Mouse (Mus musculus) hindlimb bud, embryonic 11.5 days (tissue): ENCODE measurements around the gene Ccdc8.

Source experiments
- DNase-seq: peaks from one replicate; pipeline ENCODE4 v3.0.0-alpha.2; 2012; ENCODE audit warnings: low read depth, low spot score; ENCODE audit errors: extremely low spot score

Gene Ccdc8

DNA sequence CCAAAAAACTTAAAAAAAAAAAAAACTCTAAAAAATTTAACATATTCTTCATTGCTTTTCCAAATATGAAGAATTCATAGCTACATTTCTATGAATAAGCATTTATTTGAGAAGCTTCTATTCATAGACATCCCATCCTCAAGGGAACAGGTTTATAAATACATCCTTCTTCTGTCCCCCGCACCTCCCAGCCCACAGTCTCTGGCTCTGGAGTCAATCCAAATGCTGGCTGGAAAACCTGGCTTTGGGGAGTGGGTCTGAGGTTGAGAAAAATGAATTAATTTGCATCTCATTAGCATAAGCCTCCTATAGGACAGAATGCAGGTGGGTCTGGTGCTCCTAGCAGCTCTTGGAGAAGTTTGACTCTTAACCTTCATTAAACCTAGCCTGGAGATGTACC is 53.2 kb downstream of the Ccdc8 start:
- no peak for DNase-seq
